Mouse (Mus musculus) layer of hippocampus, postnatal 25 days (tissue): Measurements from ENCODE around the gene Elavl3. TPM values are rescaled to one million over a fixed set of nuclear protein-coding genes. Genes with fewer than 3 reads are reported as not detected.

Source experiments
- DNase-seq, 2 experiments: peaks; one replicate each; pipeline ENCODE4 v3.0.0; 2022; ENCODE audit warnings: mixed read lengths in 2 of 2, low spot score in 1 of 2; ENCODE audit errors: extremely low spot score in 1 of 2
- total RNA-seq, 2 experiments: library from RNA; stranded (reverse); gene quantifications; 2 replicates each; pipeline ENCODE4 v1.2.3; 2021

Gene Elavl3
- total RNA-seq, 2 experiments from 2014 or later = 155 to 158 TPM

DNA sequence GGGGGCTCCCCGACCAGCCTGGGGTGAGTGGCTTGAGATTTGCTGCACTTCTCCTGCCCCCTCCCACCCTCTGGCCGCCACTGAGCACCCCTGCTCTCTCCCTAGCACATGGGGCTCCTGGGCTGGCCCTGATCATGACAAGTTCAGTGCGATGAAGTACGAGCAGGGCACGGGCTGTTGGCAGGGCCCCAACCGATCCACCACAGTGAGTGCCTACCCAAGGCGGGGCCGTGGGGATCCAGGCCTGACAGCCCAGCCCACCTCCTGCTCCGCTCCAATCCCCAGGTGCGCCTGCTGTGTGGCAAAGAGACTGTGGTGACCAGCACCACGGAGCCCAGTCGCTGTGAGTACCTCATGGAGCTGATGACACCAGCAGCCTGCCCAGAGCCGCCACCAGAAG is 39.1 kb downstream of the Elavl3 start:
- no peak for DNase-seq

DNA sequence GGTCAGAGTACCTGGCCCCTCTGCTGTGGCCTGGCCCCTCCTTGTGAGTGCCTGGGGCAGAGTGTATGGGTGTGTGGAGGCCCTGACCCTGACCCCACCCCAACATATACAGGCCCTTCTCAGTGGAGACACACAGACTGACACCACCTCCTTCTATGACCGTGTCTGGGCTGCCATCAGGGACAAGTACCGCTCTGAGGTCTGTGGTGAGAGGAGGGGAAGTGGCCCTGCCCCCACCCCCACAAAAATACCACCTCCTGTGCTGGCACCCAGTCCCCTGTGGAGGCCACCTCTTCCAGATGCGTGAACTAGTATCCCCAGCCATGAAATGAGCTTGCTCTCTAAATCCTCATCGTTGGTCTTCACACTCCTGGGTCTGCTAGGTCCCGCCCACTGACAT is 40.8 kb downstream of the Elavl3 start:
- no peak for DNase-seq

DNA sequence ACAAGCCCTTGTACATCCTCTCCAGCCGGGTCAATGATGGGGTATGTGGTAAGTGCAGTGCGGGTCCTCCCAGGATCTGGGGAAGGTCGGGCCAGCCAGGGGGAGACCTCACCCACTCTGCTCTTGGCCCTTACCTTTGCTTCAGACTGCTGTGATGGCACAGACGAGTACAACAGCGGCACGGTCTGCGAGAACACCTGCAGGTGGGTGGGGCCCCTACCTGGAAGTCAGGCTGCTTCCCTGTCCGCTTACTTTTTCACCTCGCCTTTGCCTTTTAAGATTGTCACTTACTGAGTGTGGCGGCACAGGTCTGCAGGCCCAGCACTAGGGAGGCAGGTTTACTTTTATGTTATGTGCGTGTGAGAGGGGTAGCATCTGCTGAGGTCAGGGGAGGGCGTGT is 47.3 kb downstream of the Elavl3 start:
- DNase-seq = no peak

DNA sequence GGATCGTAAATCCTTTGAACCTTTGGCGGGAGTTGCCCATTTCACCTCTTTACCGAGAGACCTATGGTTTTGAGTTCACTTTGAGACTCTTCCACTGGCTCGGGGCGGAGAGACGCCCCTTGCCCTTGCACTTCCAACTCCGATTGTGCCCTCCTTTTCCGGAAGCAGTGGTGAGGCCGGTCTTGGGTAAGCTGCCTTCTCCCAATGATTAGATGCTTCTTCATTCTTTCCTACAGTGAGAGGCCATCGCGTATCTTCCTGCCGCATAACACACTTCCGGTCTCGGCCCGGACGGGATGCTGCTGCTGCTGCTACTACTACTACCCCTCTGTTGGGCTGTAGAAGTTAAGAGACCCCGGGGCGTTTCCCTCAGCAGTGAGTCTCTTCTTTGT is 48.7 kb downstream of the Elavl3 start:
- DNase-seq = no peak

- DNase-seq = peak; percentile 91 to 94
Measured at GRCm38 (mm10) chr9:22002194-22003162, 49.3 kb downstream of the Elavl3 start, which contains the start of the genes Ccdc151 and Prkcsh. Gene Ccdc151 (minus strand): TSS chr9:22002634. Gene Prkcsh (plus strand): TSS chr9:22002806.

DNA sequence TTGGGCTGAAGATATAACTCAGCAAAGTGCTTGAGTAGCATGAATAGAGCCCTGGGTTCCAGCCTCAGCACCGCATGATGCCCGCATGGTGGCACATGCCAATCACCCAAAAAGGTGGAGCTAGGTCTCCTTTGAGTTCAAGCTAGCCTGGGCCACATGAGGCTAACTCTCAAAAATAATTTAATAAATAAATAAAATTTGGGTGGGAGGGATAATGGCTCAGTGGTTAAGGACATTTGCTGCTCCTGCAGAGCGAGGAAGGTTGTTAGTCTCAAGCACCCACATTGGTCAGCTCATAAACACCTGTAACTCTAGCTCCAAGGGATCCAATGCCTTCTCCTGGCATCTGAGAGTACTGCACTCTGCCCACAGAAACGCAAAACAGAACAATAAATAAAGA is 50.2 kb downstream of the Elavl3 start:
- DNase-seq = no peak

- DNase-seq = no peak
Measured at GRCm38 (mm10) chr9:22000296-22000695, 51.5 kb downstream of the Elavl3 start.

DNA sequence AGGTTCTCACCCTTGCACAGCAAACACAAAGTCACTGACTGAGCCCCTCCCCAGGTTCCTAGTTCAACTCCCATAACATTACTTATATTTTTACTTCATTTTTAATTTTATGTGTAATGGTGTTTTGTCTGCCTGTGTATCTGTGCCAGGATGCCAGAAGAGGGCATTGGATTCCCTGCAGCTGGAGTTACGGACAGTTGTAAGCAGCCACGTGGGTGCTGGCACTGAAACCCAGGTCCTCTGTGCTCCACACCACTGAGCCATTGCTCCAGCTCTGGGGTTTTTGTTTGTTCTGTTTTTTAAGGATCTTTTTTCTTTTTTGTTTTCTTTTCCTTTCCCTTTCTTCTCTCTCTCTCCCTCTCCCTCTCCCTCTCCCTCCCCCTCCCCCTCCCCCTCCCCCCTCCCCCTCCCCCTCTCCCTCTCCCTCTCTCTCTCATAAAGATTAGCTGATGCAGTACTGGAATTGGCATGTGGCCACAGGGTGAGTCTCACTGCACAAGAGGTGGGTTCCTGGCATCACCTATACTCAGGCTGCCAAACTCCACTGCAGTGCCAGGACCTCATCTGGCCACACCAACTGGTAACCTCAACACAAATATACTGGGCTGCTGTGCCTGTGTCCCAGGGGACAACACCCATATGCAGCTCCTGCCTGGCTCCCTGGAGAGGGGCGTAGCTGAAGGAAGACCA is 55.5 kb downstream of the Elavl3 start:
- DNase-seq = no peak

DNA sequence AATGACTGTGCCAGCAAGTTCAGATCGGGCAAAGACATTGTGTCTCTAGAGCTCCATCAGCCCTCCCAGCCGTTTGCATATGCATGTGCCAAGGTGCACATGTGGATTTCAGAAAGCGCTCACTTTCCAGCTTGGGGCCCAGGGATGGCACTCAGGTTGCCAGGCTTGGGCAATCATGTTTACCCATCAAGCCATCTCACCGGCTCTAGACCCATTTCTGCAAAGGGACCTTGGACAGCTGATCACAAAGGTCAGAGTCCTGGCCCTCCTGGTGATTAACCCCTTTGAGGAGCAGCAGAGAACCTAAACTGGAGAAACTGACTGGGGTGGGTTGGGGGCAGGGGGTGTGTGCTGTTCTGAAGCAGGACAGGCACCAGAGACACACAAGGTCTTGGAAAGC is 59.6 kb downstream of the Elavl3 start:
- DNase-seq = no peak

DNA sequence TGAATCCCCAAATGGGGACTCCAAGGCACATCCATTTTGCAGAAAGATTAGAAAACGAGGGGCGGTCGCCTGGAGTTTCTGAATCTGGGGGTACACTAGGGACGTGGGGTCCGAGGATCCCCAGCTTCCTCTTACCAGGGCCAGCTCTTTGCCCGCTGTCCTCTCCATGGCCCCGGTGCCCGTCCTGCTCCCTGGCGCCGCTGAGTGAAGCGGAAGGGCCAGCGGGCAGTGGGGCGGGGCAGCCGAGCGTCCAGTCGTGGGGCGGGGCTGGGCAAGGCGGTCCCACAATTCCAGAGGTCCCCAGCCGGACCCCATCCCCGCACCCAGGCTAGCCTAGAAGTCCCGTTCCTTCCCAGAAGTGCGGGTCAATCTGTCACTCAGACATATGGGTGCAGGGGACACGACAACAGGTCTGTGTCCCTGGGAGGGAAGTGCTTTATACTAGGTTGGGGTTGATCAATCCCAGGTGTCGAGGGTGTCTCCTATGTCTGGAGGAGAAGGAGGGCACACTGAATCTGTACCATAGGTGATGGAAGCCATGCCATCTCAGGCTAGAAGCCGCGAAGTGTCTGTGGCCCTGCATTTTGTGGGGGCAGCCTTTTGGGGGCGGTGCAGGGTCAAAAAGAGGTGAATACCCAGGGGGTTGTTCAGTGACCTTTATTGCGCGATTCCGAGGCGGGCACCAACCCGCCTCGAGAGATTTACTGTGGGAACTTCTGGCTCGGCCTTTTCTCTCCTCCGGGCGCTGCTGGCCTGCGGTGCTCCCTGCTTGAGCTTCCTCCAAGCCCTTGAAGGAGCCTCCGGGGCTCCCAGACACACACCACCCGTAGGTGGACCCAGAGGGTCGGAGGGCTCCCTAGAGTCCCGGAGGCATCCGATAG is 62.4 kb downstream of the Elavl3 start, which contains the start of gene Rgl3:
Gene Rgl3 (minus strand): TSS at position 217 of the 881 bp plus-strand sequence.
- no peak for DNase-seq

DNA sequence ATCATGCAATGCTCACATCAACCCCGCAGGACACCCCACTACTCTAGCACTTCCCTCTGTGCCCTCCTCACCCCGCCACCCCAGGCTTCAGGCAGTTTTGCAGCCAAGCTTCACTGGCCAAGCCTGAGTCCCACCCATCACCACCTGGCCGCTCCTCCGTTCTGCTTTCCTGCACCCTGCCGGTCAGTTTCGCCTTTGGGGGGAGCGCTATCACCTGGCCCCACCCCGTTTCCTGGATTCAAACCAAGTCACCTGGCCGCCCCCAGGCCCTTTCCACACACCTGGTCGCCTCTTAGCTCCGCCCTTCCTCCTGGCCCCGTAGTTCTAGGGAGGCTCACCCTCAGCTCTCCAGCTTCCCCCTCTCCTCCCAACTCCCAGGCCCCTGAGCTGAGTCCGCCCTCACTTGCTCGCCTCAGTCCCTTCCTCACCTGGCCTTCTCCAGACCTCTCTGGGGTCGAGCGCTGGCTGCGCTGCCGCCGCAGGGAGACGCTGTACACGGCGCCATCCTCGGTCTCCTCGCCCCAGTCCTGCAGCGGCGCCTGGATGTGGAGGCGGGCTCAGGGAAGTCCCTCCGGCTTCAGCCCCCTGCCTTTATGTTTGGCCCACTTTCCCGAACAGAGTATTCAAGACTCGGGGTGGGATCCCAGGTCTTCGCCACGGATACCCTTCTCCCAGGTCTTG is 63.3 kb downstream of the Elavl3 start:
- no peak for DNase-seq

GRCm38 (mm10) chr9:21987592-21988342 is 64.1 kb downstream of the Elavl3 start:
- no peak for DNase-seq

- no peak for DNase-seq
Measured at GRCm38 (mm10) chr9:21983911-21984310, 67.9 kb downstream of the Elavl3 start.

GRCm38 (mm10) chr9:21978398-21979128 is 73.3 kb downstream of the Elavl3 start:
- DNase-seq = no peak

GRCm38 (mm10) chr9:21977972-21978371 is 73.9 kb downstream of the Elavl3 start:
- DNase-seq = peak in 1 of 2 experiments; percentile 40

GRCm38 (mm10) chr9:21977331-21977730 is 74.5 kb downstream of the Elavl3 start:
- no peak for DNase-seq

GRCm38 (mm10) chr9:21976626-21977175 is 75.1 kb downstream of the Elavl3 start:
- DNase-seq = no peak

DNA sequence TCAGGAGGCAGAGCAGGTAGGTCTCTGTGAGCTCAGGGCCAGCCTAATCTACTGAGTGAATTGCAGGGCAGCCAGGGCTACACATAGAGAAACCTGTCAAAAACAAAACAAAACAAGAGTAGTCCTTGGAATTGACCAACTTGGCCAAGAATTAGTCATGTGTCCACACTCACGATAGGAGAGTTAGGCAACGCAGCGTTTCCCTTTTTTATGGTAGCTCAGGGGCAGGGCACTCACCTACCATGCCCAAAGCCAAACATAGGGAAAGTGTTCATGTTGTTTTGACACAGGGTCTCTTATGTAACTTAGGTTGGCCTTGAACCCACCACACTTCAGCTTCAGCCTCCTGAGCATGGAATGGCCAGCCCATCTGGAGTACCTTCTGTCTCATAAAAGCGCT is 82.5 kb downstream of the Elavl3 start:
- no peak for DNase-seq
